Mouse (Mus musculus) mammary gland, adult 2 months (tissue): ENCODE results near the gene Sfi1. TPM values are rescaled to one million over a fixed set of nuclear protein-coding genes. Genes with fewer than 3 reads are reported as not detected.

Source experiments
- polyA plus RNA-seq: library from polyadenylated mRNA; depleted of rRNA; stranded (reverse); fragments of >200 nt; gene quantifications from 2 replicates; pipeline ENCODE4 v1.2.3, GENCODE M21; 2012; ENCODE audit warnings: low replicate concordance; rRNA removed

The Sfi1 gene
- polyA plus RNA-seq, result 27.4 and 38.6 TPM in 2 replicates

GRCm38 (mm10) chr11:3193363-3193762, at the start of gene Sfi1:
Gene Sfi1, minus strand, starts transcription at chr11:3193463.

GRCm38 (mm10) chr11:3202231-3202701, 9.0 kb upstream of the Sfi1 start, which contains the start of gene Eif4enif1:
Gene Eif4enif1, plus strand, starts transcription at chr11:3202392.

Other genes with a start within 250 kb of the Sfi1 start
- gene Eif4enif1, start 8.9 kb upstream of the Sfi1 start, polyA plus RNA-seq, result 36.0 and 56.4 TPM in 2 replicates
- 15.5 and 28.1 TPM in 2 replicates for gene Drg1, start 73.0 kb upstream of the Sfi1 start, polyA plus RNA-seq
- 24.7 and 51.7 TPM in 2 replicates for gene Patz1, start 95.4 kb upstream of the Sfi1 start, polyA plus RNA-seq
- 23.0 and 53.0 TPM in 2 replicates for gene Pik3ip1, start 136.9 kb upstream of the Sfi1 start, polyA plus RNA-seq
- 68.0 and 81.3 TPM in 2 replicates for gene Limk2, start 215.7 kb upstream of the Sfi1 start, polyA plus RNA-seq